Mouse (Mus musculus) CH12.LX (cell line): ENCODE data around the gene Orai1. TPM values are rescaled to one million over a fixed set of nuclear protein-coding genes. Genes with fewer than 3 reads are reported as not detected.

ENCODE experiments used
- DNase-seq: peaks from one replicate; pipeline ENCODE4 v3.0.0-alpha.2; 2013; ENCODE audit errors: extremely low read depth
- H3K27ac ChIP-seq: 2 replicates; pipeline ENCODE4 v1.5.1; 2012; ENCODE audit warnings: low read depth, mild to moderate bottlenecking, control low read depth, moderate library complexity; ENCODE audit not compliant: insufficient read depth
- H3K27me3 ChIP-seq: replicated peaks from 2 replicates; pipeline ENCODE3; 2012; ENCODE audit warnings: inconsistent platforms
- H3K36me3 ChIP-seq, 2 experiments: replicated peaks in 1 of 2; 2 replicates each; pipeline versions ENCODE3 to v1.6.1; 2012; ENCODE audit warnings: inconsistent platforms in 1 of 2, low read length in 1 of 2, mild to moderate bottlenecking in 1 of 2, mixed read lengths in 1 of 2, moderate library complexity in 1 of 2; ENCODE audit not compliant: control insufficient read depth in 1 of 2, insufficient read depth in 1 of 2
- H3K4me1 ChIP-seq, 2 experiments: 2 replicates each; pipeline ENCODE4 v1.6.1; 2012; ENCODE audit warnings: inconsistent platforms in 1 of 2, moderate library complexity in 1 of 2; ENCODE audit not compliant: insufficient read depth in 2 of 2, control insufficient read depth in 1 of 2
- H3K4me2 ChIP-seq: 2 replicates; pipeline ENCODE4 v1.6.1; 2012; ENCODE audit warnings: low read depth, mild to moderate bottlenecking, control low read depth; ENCODE audit not compliant: poor library complexity, insufficient read depth, severe bottlenecking
- H3K4me3 ChIP-seq, 3 experiments: fragments of 150-350 bp in 1 of 3; sonication (generic) in 1 of 3; replicated peaks in 1 of 3; 2 replicates each; pipeline versions ENCODE3 to v1.5.1; 2011 to 2012; ENCODE audit warnings: low read depth in 2 of 3, low read length in 2 of 3, mild to moderate bottlenecking in 2 of 3, moderate library complexity in 2 of 3, control low read depth in 1 of 3, improper control_type of control experiment in 1 of 3, inconsistent platforms in 1 of 3, mixed read lengths in 1 of 3; ENCODE audit not compliant: poor library complexity in 1 of 3
- H3K79me2 ChIP-seq: replicated peaks from 2 replicates; pipeline ENCODE4 v1.6.1; 2012; ENCODE audit warnings: mild to moderate bottlenecking, moderate library complexity; ENCODE audit not compliant: control insufficient read depth, poor library complexity, insufficient read depth, severe bottlenecking; ENCODE audit errors: extremely low read depth
- H3K9ac ChIP-seq: 2 replicates; pipeline ENCODE4 v1.6.1; 2012; ENCODE audit warnings: low read depth, mild to moderate bottlenecking, control low read depth, moderate library complexity; ENCODE audit not compliant: insufficient read depth
- H3K9me3 ChIP-seq: replicated peaks from 2 replicates; pipeline ENCODE3; 2012; ENCODE audit warnings: low read length, inconsistent platforms, mixed read lengths
- BHLHE40 ChIP-seq: IDR thresholded peaks from 2 replicates; pipeline ENCODE4 v1.6.1; 2011; ENCODE audit warnings: mild to moderate bottlenecking, low read depth, low read length, improper control_type of control experiment
- CHD1 ChIP-seq: IDR thresholded peaks from 2 replicates; pipeline ENCODE4 v1.6.1; 2012; ENCODE audit warnings: low read depth, low read length, improper control_type of control experiment, inconsistent platforms
- CTCF ChIP-seq, 2 experiments: IDR thresholded peaks in 1 of 2; conservative IDR thresholded peaks in 1 of 2; 2 replicates each; pipeline ENCODE4 v1.5.1; 2011 to 2012; ENCODE audit warnings: low read depth in 2 of 2, low read length in 2 of 2, improper control_type of control experiment in 1 of 2, inconsistent platforms in 1 of 2, mild to moderate bottlenecking in 1 of 2, moderate library complexity in 1 of 2
- E2F4 ChIP-seq: IDR thresholded peaks from 2 replicates; pipeline ENCODE4 v1.6.1; 2011; ENCODE audit warnings: low read depth, low read length, improper control_type of control experiment; ENCODE audit not compliant: insufficient replicate concordance
- EP300 ChIP-seq: IDR thresholded peaks from 2 replicates; pipeline ENCODE4 v1.6.1; 2011; ENCODE audit warnings: low read length, improper control_type of control experiment
- ETS1 ChIP-seq: conservative IDR thresholded peaks from 2 replicates; pipeline ENCODE4 v1.6.1; 2012; ENCODE audit warnings: low read depth, mild to moderate bottlenecking, inconsistent platforms, low read length, improper control_type of control experiment, moderate library complexity
- GABPA ChIP-seq: IDR thresholded peaks from 2 replicates; pipeline ENCODE4 v1.6.1; 2012; ENCODE audit warnings: low read depth, low read length, improper control_type of control experiment, inconsistent platforms; ENCODE audit not compliant: insufficient replicate concordance
- HCFC1 ChIP-seq: IDR thresholded peaks from 2 replicates; pipeline ENCODE4 v1.6.1; 2012; ENCODE audit warnings: low read depth, mild to moderate bottlenecking, inconsistent platforms, low read length, improper control_type of control experiment
- IRF4 ChIP-seq: IDR thresholded peaks from 2 replicates; pipeline ENCODE4 v1.6.1; 2014; ENCODE audit warnings: low read depth, mild to moderate bottlenecking, inconsistent platforms, low read length, improper control_type of control experiment
- JUN ChIP-seq: IDR thresholded peaks from 2 replicates; pipeline ENCODE4 v1.6.1; 2011; ENCODE audit warnings: low read depth, mild to moderate bottlenecking, low read length, improper control_type of control experiment, moderate library complexity; ENCODE audit not compliant: insufficient read depth
- JUND ChIP-seq: conservative IDR thresholded peaks from 2 replicates; pipeline ENCODE4 v1.6.1; 2011; ENCODE audit warnings: low read depth, low read length, improper control_type of control experiment
- KAT2A ChIP-seq: IDR thresholded peaks from 2 replicates; pipeline ENCODE4 v1.6.1; 2012; ENCODE audit warnings: low read length, improper control_type of control experiment, inconsistent platforms; ENCODE audit not compliant: insufficient replicate concordance
- MAFK ChIP-seq: IDR thresholded peaks from 2 replicates; pipeline ENCODE4 v1.6.1; 2011; ENCODE audit warnings: low read length, improper control_type of control experiment; ENCODE audit not compliant: insufficient replicate concordance
- MAX ChIP-seq: IDR thresholded peaks from 2 replicates; pipeline ENCODE4 v1.6.1; 2011; ENCODE audit warnings: low read length, improper control_type of control experiment
- MAZ ChIP-seq: IDR thresholded peaks from 2 replicates; pipeline ENCODE4 v1.6.1; 2012; ENCODE audit warnings: low read depth, mild to moderate bottlenecking, inconsistent platforms, low read length, improper control_type of control experiment, moderate library complexity
- MEF2A ChIP-seq: IDR thresholded peaks from 2 replicates; pipeline ENCODE4 v1.6.1; 2014; ENCODE audit warnings: low read depth, mild to moderate bottlenecking, inconsistent platforms, low read length, improper control_type of control experiment, borderline replicate concordance
- MXI1 ChIP-seq: IDR thresholded peaks from 2 replicates; pipeline ENCODE4 v1.6.1; 2011; ENCODE audit warnings: mild to moderate bottlenecking, low read depth, low read length, improper control_type of control experiment
- MYC ChIP-seq: IDR thresholded peaks from 2 replicates; pipeline ENCODE4 v1.6.1; 2011; ENCODE audit warnings: low read depth, mild to moderate bottlenecking, improper control_type of control experiment, low read length
- NELFE ChIP-seq: IDR thresholded peaks from 2 replicates; pipeline ENCODE4 v1.6.1; 2011; ENCODE audit warnings: low read depth, low read length, improper control_type of control experiment
- PAX5 ChIP-seq: IDR thresholded peaks from 2 replicates; pipeline ENCODE4 v1.6.1; 2012; ENCODE audit warnings: low read length, inconsistent platforms, mixed read lengths
- POLR2A ChIP-seq: IDR thresholded peaks from 2 replicates; pipeline ENCODE4 v1.6.1; 2011; ENCODE audit warnings: low read depth, mild to moderate bottlenecking, improper control_type of control experiment, low read length
- POLR2AphosphoS2 ChIP-seq: IDR thresholded peaks from 2 replicates; pipeline ENCODE4 v1.6.1; 2011; ENCODE audit warnings: low read depth, low read length, improper control_type of control experiment
- RAD21 ChIP-seq: IDR thresholded peaks from 2 replicates; pipeline ENCODE4 v1.6.1; 2011; ENCODE audit warnings: low read depth, mild to moderate bottlenecking, low read length, improper control_type of control experiment, moderate library complexity
- RCOR1 ChIP-seq: conservative IDR thresholded peaks from 2 replicates; pipeline ENCODE4 v1.6.1; 2012; ENCODE audit warnings: low read depth, mild to moderate bottlenecking, inconsistent platforms, low read length, improper control_type of control experiment
- SIN3A ChIP-seq: IDR thresholded peaks from 2 replicates; pipeline ENCODE4 v1.6.1; 2012; ENCODE audit warnings: low read length, improper control_type of control experiment, inconsistent platforms
- SMC3 ChIP-seq: IDR thresholded peaks from 2 replicates; pipeline ENCODE4 v1.6.1; 2011; ENCODE audit warnings: low read depth, low read length, improper control_type of control experiment
- TBP ChIP-seq: conservative IDR thresholded peaks from 2 replicates; pipeline ENCODE4 v1.6.1; 2011; ENCODE audit warnings: low read depth, low read length, improper control_type of control experiment
- TCF12 ChIP-seq: IDR thresholded peaks from 2 replicates; pipeline ENCODE4 v1.6.1; 2014; ENCODE audit warnings: low read depth, mild to moderate bottlenecking, inconsistent platforms, low read length, improper control_type of control experiment
- UBTF ChIP-seq: IDR thresholded peaks from 2 replicates; pipeline ENCODE4 v1.6.1; 2012; ENCODE audit warnings: low read depth, mild to moderate bottlenecking, inconsistent platforms, low read length, improper control_type of control experiment, moderate library complexity
- USF1 ChIP-seq: IDR thresholded peaks from 2 replicates; pipeline ENCODE4 v1.6.1; 2014; ENCODE audit warnings: low read depth, mild to moderate bottlenecking, inconsistent platforms, low read length, improper control_type of control experiment
- ZC3H11A ChIP-seq: IDR thresholded peaks from 2 replicates; pipeline ENCODE4 v1.6.1; 2012; ENCODE audit warnings: low read depth, mild to moderate bottlenecking, inconsistent platforms, low read length, improper control_type of control experiment
- ZKSCAN1 ChIP-seq: IDR thresholded peaks from 2 replicates; pipeline ENCODE4 v1.6.1; 2012; ENCODE audit warnings: low read depth, inconsistent platforms, low read length, improper control_type of control experiment, borderline replicate concordance
- ZMIZ1 ChIP-seq: IDR thresholded peaks from 2 replicates; pipeline ENCODE4 v1.6.1; 2012; ENCODE audit warnings: low read depth, mild to moderate bottlenecking, inconsistent platforms, low read length, improper control_type of control experiment
- ZNF384 ChIP-seq: IDR thresholded peaks from 2 replicates; pipeline ENCODE4 v1.6.1; 2012; ENCODE audit warnings: low read depth, low read length, improper control_type of control experiment, inconsistent platforms
- dilution Hi-C: fragments of 300-500 bp; cut with MboI; formaldehyde crosslinking; loops from 2 replicates; pipeline ENCODE4 v1.14.3; 2020; ENCODE audit warnings: low sequenced_read_pairs; ENCODE audit not compliant: extremely low pct_unique_long_range_greater_than_20kb, extremely low pct_ligation_motif_present
- in situ Hi-C: fragments of 300-500 bp; cut with MboI; formaldehyde crosslinking; loops from 3 replicates; pipeline ENCODE4 v1.14.3; 2019; ENCODE audit warnings: low sequenced_read_pairs, low pct_ligation_motif_present, low pct_unique_long_range_greater_than_20kb, mixed read lengths
- polyA plus RNA-seq: library from polyadenylated mRNA; unstranded; fragments of >175 nt; gene quantifications from 2 replicates; pipeline ENCODE4 v1.2.1, GENCODE M21; 2012; ENCODE audit warnings: low read depth; ENCODE audit not compliant: insufficient read length
- total RNA-seq, 2 experiments: library from RNA; depleted of rRNA; stranded (reverse); fragments of 300-350 nt in 1 of 2; fragments of >200 nt in 1 of 2; gene quantifications; 2 replicates each; pipeline ENCODE4 v1.2.3; 2012 to 2014

The Orai1 gene
- total and polyA plus RNA-seq, 3 experiments: 17.4 to 27.7 (median 17.8) TPM

- DNase-seq: peak; percentile 85
- peak overlapping the region; percentile 82 for H3K4me2 ChIP-seq
- no peaks in the 10 kb centered on the region for H3K27me3 ChIP-seq
- dilution Hi-C loops: no loop called here
- H3K79me2 ChIP-seq: no peaks in the 10 kb centered on the region; the same call in 1 of the 2 replicates
- TF ChIP-seq TCF12: peak; percentile 27; the same call in 1 of the 2 replicates
- no peak for TF ChIP-seq MAFK
- TF ChIP-seq SMC3: peak; percentile 91
- TF ChIP-seq E2F4: 0 out of 2 replicates have a peak, but pooled peaks have one; percentile 13
- no peak for TF ChIP-seq POLR2AphosphoS2
- no peak for TF ChIP-seq ZNF384
- TF ChIP-seq ETS1: 0 out of 2 replicates have a peak, but pooled peaks have one; percentile 22
- TF ChIP-seq POLR2A: no peak
- TF ChIP-seq UBTF: no peak
- TF ChIP-seq SIN3A: peak; percentile 66; the same call in 1 of the 2 replicates
- TF ChIP-seq KAT2A: no peak
- TF ChIP-seq CHD1: no peak
- peak; percentile 48; the same call in 1 of the 2 replicates for TF ChIP-seq MAZ
- 0 out of 2 replicates have a peak, but pooled peaks have one; percentile 21 for TF ChIP-seq MXI1
- TF ChIP-seq NELFE: peak; percentile 30; the same call in 1 of the 2 replicates
- no peak for TF ChIP-seq ZMIZ1
- no peak for TF ChIP-seq USF1
- no peak for TF ChIP-seq PAX5
- TF ChIP-seq ZC3H11A: peak; percentile 37
- no peak for TF ChIP-seq TBP
- no peak for TF ChIP-seq GABPA
- TF ChIP-seq MYC: peak; percentile 99
- TF ChIP-seq MAX: peak; percentile 95
- no peak for TF ChIP-seq ZKSCAN1
- no peak for TF ChIP-seq HCFC1
- TF ChIP-seq MEF2A: 0 out of 2 replicates have a peak, but pooled peaks have one; percentile 20
- 0 out of 2 replicates have a peak, but pooled peaks have one; percentile 14 for TF ChIP-seq EP300
- no peak for TF ChIP-seq JUN
- TF ChIP-seq RAD21: peak; percentile 80
- peak; percentile 33; the same call in 1 of the 2 replicates for TF ChIP-seq IRF4
- no peak; the same call in 1 of the 2 replicates for TF ChIP-seq JUND
- TF ChIP-seq BHLHE40: peak; percentile 0
- peak; percentile 48; the same call in 1 of the 2 replicates for TF ChIP-seq RCOR1
- TF ChIP-seq CTCF (conservative IDR thresholded peaks at IDR 0.05 in 1 of 2, IDR thresholded peaks at IDR 0.05 in 1 of 2; ENCODE audit: low read depth in 2 of 2, low read length in 2 of 2): peak; percentile 57 to 92; a peak in 3 of 4 replicates
- TF ChIP-seq, all 38 proteins: peak for 18
- in situ Hi-C loops: no loop called here
- Histone ChIP-seq H3K4me3 (no peak overlapping the region), H3K27ac (no peak overlapping the region), H3K9me3 (no peaks in the 10 kb centered on the region), H3K9ac (no peak overlapping the region; the same call in 1 of the 2 replicates), H3K4me1 (peaks cover 8 to 46% of the 10 kb centered on the region in 2 experiments), H3K36me3 (peaks cover 0 to 19% of the 10 kb centered on the region in 2 experiments)
Observed at GRCm38 (mm10) chr5:123013599-123014315, 1.1 kb upstream of the Orai1 start.
